Mouse (Mus musculus): Measurements from ENCODE around the gene Pprc1. TPM values are rescaled to one million over a fixed set of nuclear protein-coding genes. Genes with fewer than 3 reads are reported as not detected.

The Pprc1 gene
- total RNA-seq, 2 experiments from 2014 or later: 12.8 to 23.6 TPM

GRCm38 (mm10) chr19:46055752-46056387 is 11.2 kb downstream of the Pprc1 start:
- no peak for DNase-seq

GRCm38 (mm10) chr19:46056388-46056946 is 11.8 kb downstream of the Pprc1 start:
- peak; percentile 89 for DNase-seq

GRCm38 (mm10) chr19:46056947-46057607 is 12.4 kb downstream of the Pprc1 start:
- DNase-seq: peak; percentile 83

- DNase-seq: no peak
These were observed 13.8 kb downstream of the Pprc1 start for GRCm38 (mm10) chr19:46058466-46058865.

- no peak for DNase-seq
These were observed 16.2 kb downstream of the Pprc1 start for GRCm38 (mm10) chr19:46060845-46061244.

- no peak for DNase-seq
These were observed 23.4 kb downstream of the Pprc1 start for GRCm38 (mm10) chr19:46068054-46068453.

GRCm38 (mm10) chr19:46073285-46073684 is 28.6 kb downstream of the Pprc1 start:
- no peak for DNase-seq

- DNase-seq: no peak
These were observed 29.6 kb downstream of the Pprc1 start for GRCm38 (mm10) chr19:46074266-46074665.

GRCm38 (mm10) chr19:46075616-46076607 is 31.2 kb downstream of the Pprc1 start, which contains the start of gene Nolc1:
Nolc1 (plus strand) TSS chr19:46075863.
- peak; percentile 98 for DNase-seq

- DNase-seq: no peak
These were observed 33.8 kb downstream of the Pprc1 start for GRCm38 (mm10) chr19:46078535-46078934.

- no peak for DNase-seq
These were observed 40.5 kb downstream of the Pprc1 start for GRCm38 (mm10) chr19:46085185-46085584.

GRCm38 (mm10) chr19:46086337-46086736 is 41.7 kb downstream of the Pprc1 start:
- peak; percentile 56 for DNase-seq

- no peak for DNase-seq
These were observed 43.2 kb downstream of the Pprc1 start for GRCm38 (mm10) chr19:46087871-46088270.

- no peak for DNase-seq
These were observed 47.0 kb downstream of the Pprc1 start for GRCm38 (mm10) chr19:46091641-46092040.

- no peak for DNase-seq
These were observed 49.5 kb downstream of the Pprc1 start for GRCm38 (mm10) chr19:46094144-46094543.

GRCm38 (mm10) chr19:46095291-46095690 is 50.6 kb downstream of the Pprc1 start:
- no peak for DNase-seq

- no peak for DNase-seq
These were observed 51.7 kb downstream of the Pprc1 start for GRCm38 (mm10) chr19:46096396-46096795.

GRCm38 (mm10) chr19:46099561-46099960 is 54.9 kb downstream of the Pprc1 start:
- DNase-seq: no peak

- no peak for DNase-seq
These were observed 58.9 kb downstream of the Pprc1 start for GRCm38 (mm10) chr19:46103437-46104186.

GRCm38 (mm10) chr19:46104187-46104557 is 59.5 kb downstream of the Pprc1 start:
- no peak for DNase-seq

GRCm38 (mm10) chr19:46110214-46110613 is 65.5 kb downstream of the Pprc1 start:
- no peak for DNase-seq

GRCm38 (mm10) chr19:46110781-46111180 is 66.1 kb downstream of the Pprc1 start:
- no peak for DNase-seq
